Mouse (Mus musculus) olfactory bulb, adult 2 months (tissue): ENCODE data around the gene Elavl4. TPM values are rescaled to one million over a fixed set of nuclear protein-coding genes. Genes with fewer than 3 reads are reported as not detected.

Source experiments
- H3K27ac ChIP-seq: fragments of 200-500 bp; 2 replicates; pipeline ENCODE4 v1.5.1; 2012; ENCODE audit warnings: low read depth, low read length; ENCODE audit not compliant: insufficient read depth
- H3K4me1 ChIP-seq: fragments of 200-500 bp; 2 replicates; pipeline ENCODE4 v1.6.1; 2012; ENCODE audit warnings: low read length; ENCODE audit not compliant: control insufficient read depth, insufficient read depth
- H3K4me3 ChIP-seq: fragments of 200-500 bp; 2 replicates; pipeline ENCODE4 v1.5.1; 2012; ENCODE audit warnings: mild to moderate bottlenecking, low read depth, low read length, moderate library complexity; ENCODE audit not compliant: insufficient read depth
- CTCF ChIP-seq: fragments of 200-500 bp; IDR thresholded peaks from 2 replicates; pipeline ENCODE4 v1.5.1; 2012; ENCODE audit warnings: low read depth, mild to moderate bottlenecking, low read length, moderate library complexity; ENCODE audit not compliant: insufficient read depth
- POLR2A ChIP-seq: fragments of 200-500 bp; IDR thresholded peaks from 2 replicates; pipeline ENCODE4 v1.6.1; 2012; ENCODE audit warnings: mild to moderate bottlenecking, low read depth, low read length, moderate library complexity; ENCODE audit not compliant: insufficient read depth
- WGBS: fragments of 180-500 bp; shearing (Covaris S2); methylation state at CpG from one replicate; pipeline ENCODE4 v1.1.7; 2018; 5-methylcytosine and 5-hydroxymethylcytosine counted together
- polyA plus RNA-seq: library from polyadenylated mRNA; stranded (reverse); fragments of >200 nt; gene quantifications from 2 replicates; pipeline ENCODE4 v1.2.4, GENCODE M21; 2012; ENCODE audit warnings: low replicate concordance; ENCODE audit not compliant: missing spikeins, insufficient read depth, insufficient read length

The Elavl4 gene
- polyA plus RNA-seq, 1 experiment, result not detected

DNA sequence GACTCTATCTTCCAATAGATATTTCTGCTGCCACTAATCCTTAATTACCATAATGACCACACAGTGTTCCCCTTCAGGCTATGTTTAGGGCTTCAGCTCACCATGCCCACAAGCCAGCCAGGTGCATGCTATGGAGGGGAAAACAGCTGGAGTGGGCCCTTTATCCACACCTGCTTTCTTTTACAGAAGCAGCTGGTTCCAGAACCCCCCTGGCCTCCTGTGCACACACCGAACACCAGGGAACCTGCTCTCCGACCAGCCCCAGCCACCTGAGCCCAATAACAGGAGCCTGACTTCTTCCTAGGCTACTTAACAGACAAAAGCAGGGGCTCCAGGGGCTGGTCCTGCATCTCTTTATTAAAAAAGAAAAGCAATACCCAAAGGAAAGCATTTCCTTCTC, 195.8 kb downstream of the Elavl4 start:
- Histone ChIP-seq H3K4me3 (no peak overlapping the region), H3K4me1 (no peaks in the 10 kb centered on the region), H3K27ac (no peak overlapping the region)
- WGBS, result 81% methylated on average over 2 of the region's 2 CpGs
- TF ChIP-seq POLR2A (no peak), CTCF (no peak)

Other genes starting within 250 kb of the Elavl4 start
- not detected in 2 replicates for gene Agbl4, start 45.8 kb upstream of the Elavl4 start, polyA plus RNA-seq